Mouse (Mus musculus) fibroblast of lung, adult 2 months (primary cell): ENCODE results near the gene Adgrl3.
A peak's percentile ranks its signal among the peaks of the same experiment; 100 is the strongest.
"Not testable (repeated sequence)": the region's sequence is repeated elsewhere in the genome, so short reads cannot be mapped to it uniquely, and the experiment has no call there.

ENCODE experiments used
- DNase-seq: peaks from one replicate; pipeline ENCODE4 v3.0.0-alpha.2; 2011; ENCODE audit warnings: low read depth

Adgrl3 gene

DNA sequence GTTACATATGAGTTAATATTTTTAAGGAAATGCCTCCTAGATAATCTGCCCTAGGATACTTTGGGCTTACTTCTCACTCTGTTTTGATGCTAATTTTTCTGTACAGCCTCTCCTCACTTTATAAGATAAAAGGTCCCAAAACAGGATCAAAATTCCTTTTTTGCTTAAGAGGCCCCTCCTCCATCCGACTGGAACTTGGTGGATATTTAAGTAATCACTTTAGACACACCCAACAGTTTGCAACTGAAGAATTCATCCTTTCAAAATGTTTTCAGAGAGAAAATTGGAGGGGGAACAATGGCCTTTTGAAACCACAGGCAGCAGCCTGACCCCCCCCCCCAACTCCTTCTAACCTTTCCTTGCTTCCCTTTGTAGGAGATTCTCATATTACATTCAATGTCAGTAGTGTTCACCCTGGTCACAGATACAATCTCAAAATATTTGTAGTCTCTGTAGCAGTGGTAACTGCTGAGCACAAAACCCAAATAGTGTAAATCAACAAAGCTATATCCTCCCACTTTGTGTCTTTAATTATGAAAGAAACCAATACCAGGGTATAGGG lies 385.7 kb downstream of the Adgrl3 start:
- DNase-seq: no peak

DNA sequence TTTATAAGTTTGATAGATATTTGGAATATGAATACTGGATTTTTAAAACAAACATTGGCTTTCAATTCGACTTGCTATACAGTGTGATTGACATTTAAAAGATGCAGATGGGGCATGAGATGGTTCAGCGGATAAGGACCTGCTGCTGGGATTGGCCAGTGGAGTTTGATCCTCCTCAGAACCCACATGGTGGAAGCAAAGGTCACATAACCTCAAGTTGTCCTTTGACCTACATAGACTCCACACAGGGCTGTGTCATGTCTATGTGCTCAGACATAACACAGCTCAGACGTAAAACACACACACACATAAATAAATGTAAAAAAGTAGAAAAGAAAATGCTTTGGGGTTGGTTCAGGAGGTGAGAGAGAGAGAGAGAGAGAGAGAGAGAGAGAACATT lies 397.4 kb downstream of the Adgrl3 start:
- DNase-seq: no peak

DNA sequence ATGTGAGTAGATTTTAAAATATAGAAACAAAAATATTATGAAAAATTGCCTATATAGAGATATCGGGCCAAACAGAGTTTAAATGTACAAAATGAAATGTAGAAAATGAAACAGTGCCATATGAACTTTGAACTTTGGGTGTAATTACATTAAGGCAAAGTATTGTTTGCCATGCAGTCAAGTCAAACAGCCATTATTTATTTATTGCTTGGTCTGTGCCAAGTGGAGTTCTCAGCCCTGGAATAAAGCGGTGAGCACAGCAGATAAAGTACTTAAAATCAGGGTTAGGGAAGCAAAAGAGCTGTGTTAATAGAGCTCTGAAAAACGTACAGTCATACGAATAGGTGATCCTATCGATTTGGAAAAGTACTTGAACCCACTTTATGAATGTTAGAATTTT lies 407.5 kb downstream of the Adgrl3 start:
- no peak for DNase-seq

DNA sequence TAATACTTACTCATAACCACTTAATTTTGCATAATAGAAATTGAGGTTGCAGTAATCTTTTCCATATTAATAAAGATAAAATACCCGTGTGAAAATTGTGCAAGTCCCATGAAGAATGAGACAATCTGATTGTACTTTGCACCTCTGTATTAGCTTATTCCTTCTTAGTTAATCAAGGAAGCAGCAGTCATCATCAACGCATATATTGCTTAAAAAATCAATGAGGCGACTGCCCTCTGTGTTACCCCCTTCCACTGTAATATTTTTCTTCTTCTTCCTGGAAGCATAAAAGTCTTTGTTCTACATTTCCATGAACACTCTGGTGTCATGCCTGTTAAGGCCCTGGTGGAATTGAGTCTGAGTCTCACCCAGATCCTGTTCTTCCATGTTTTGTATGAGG lies 416.4 kb downstream of the Adgrl3 start:
- DNase-seq: no peak

DNA sequence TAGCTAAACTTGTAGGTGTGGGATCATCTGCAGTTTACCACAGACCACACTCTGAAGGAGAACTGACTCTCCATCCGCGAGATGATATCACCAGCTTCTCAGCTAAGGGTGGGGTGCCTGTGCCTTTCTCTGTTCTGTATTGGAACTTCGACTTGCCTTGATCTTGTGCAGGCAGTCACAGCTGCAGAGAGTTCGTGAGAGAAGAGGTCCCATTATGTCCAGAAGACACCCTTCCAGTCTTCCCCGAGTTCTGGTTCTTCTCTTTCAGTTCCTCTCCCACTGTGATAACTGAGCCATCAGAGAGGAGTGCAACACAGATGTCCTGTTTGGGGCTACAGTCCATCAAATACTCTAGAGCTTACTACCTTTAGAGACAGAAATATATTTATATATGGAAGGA lies 422.2 kb downstream of the Adgrl3 start:
- no peak for DNase-seq

DNA sequence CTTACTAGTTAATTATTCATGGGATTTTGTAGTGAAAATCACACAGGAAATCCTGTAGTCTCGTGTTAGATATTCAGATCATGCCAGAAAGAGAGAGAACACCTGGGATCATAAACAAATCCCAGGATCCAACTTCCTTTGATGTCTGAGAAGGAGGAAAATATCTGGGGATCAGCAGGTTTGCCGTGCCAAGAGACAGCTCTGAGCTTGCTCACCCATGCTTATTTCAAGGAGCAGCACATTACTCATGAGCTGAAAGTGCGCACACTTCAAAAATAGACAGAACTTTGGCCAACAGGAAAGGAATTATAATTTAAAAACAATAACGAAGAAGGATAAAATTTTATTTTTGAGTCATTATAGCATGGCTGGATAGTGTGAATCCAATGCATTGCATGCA lies 446.0 kb downstream of the Adgrl3 start:
- DNase-seq: no peak

DNA sequence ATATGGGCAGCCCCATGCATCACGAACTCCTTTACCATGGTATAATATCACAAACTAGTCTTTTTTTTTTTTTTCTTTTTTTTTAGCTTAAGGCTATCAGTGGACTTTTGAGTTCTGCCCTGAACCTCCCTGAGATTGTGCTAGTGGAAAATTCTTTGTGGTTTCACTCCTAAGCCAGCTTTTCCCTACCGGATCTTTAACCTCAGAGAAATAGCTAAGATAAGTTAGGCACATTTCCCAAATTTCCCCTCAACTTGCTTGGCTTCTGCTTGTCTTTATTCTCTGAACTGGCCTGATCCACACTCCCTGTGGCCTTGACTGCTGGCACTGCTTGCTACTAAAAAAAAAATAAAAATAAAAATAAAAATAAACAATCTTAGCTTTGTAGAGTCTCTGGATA lies 454.7 kb downstream of the Adgrl3 start:
- DNase-seq: peak; percentile 47

DNA sequence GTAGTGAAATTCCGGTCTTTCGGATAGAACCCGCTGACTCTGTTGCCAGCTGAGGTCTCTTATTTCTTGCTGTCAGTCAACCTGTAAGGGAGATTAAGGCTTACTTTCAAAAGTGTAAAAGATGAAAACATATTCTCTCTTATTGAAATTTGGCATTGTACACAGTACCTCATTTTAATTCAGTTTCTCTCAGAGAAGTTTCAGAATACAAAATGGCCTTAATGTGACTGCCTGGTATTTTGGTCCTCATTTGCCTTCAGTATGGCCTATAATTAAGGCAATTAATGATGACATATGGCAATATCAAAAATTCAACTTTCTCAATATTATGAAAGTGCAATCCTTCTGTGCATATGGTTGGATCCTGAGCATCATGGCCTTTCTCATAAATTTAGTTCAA lies 455.5 kb downstream of the Adgrl3 start:
- no peak for DNase-seq

DNA sequence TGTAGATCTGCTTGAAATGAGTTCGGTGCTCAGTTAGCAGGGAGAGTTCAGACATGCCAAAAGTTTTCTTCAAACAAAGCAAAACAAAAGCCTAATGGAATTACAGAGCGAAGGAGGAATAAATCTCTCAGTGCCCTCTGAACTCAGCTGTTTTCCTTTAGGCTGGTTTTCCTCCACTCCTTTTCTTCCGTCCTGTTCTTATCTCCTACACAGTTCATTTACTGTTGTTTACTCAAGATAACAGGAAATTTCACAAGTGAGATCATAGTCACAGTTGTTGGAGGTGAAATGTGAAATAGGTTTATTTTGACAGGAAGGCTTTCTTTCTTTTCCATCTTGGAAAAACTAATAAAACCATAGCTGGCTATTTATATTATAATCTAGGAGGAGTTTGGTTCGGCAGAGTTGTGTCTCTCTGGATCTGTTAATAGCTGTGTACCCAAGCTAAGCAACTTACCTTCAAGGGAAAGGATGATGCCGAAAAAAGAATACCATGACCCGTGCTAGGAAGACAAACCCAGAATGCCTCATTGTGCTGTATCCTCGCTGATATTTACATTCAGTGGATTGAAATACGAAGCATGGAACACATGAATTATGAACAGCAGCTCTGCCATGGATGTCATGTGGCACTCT lies 456.2 kb downstream of the Adgrl3 start:
- DNase-seq: no peak

DNA sequence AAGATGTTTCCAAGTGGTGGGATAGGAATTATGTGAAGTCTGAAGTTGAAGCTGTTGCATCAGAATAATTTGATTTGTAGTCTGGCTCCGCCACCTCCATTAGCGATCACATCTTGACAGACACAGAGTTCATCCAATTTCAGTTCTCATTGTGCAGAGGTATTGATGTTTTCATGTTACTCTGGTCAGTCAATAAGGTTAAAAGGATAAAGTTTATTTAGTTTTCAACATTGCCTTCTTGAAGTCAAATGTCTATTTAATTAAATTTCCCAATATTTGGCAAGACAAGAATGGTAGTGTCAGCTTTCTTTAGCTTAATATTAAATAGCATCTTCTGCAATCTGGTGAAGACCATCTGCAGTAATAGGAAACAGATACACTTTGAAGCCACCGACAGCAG lies 461.0 kb downstream of the Adgrl3 start:
- no peak for DNase-seq

DNA sequence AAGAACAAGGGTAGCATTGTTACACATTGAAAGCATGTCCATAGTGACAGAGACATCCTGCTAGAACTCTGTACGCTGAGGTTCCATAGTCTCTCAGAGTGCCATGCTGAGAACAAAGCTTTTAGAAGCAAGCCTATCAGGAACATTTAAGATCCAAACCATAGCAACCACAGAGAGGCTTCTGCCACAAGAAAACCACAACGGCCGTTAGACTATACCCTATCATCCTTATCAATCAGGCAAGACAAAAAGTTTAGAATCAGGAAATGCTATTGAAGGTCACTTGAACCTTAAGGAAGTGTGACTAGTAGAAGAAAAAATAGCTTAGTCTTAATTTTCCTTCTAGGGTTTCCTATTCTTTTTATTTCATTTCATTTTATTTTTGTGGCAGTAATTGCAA lies 464.0 kb downstream of the Adgrl3 start:
- no peak for DNase-seq

DNA sequence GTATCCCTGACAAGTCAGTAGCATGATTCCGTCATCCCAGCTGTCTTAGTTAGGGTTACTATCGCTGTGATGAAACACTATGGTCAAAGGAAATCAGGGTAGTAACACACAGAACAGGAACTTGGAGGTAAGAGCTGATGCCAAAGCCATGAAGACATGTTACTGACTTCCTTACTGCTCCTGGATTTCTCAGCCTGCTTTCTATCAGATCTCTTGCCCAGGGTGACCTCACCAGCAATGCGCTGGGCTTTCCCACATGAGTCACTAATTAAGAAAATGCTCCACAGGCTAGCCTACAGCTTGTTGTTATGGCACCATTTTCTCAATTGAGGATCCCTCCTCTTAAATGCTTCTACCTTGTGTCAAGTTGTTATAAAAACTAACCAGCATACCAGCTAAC lies 481.1 kb downstream of the Adgrl3 start:
- DNase-seq: no peak

DNA sequence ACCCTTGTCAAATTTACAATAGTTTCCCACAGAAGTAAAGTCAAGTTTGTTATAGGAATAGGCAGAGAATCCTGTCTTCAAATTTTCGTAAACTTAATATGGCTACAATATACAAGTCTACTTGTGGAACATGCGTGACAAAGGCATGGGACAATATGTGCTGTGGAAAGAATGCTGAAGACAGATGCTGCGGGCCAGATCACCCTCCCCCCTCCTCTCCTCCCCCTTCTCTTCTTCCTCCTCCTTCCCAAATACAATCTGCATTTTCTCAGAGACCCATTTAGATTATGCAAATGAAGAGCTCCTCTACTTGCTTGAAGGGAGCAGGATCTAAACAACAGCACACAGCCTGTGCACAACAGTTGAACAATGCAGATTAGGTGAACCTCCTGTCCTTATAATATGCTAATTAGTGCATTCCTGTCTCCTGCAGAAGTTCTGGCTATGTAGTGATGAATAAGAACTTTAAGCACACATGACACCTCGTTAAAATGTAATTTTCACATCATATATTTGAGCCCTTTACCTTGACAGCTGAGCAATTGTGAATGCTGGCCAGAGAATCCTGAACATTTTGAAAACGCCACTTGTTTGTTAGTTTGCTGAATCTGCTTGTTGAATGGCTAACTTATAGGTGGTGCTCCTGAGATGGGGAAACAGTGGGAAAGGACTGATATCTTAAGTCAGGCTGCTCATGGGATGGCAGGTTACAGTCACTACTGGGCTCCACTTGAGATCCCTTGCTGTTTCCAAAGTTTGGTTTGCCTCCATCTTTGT lies 499.0 kb downstream of the Adgrl3 start:
- DNase-seq: no peak

DNA sequence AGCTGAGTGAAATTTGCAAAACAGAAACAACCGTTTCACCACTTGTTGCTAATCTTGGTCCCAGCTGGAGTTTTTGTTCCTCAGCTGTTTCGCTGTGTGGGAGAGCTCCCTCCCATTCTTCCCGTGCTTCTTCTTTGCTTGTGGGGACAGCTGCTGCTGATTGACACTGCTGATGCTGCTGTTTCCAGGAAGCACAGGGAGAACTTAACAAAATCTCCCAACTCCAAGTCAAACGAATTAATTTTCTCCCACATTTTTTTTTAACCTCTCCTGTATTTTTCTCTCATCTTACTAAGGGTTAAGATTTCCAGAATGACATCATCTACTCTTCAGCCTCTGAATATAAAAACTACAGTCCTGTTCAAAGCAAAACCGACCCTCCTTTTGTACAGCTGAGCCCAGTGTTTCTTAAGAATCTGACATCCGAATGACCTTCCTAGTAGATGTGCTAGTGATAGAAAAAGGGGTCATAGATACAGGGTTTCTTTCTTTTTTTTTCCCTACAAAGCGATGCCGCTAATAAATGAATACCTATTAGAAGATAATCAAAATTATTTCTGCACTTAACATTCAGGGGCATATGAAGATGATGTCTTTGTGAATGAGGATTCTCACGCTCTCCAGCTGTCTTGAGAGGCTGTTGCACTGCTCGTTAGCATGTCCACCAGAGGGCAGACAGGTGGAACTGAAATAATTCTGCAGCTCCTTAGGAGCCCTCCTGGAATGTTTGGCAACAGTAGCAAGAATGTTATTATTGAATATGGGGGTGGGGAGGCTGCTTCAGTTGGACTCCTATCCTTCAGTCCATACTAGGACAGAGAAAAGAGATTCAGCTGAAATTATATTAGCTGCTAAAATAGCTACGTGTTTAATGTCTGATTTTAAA lies 499.8 kb downstream of the Adgrl3 start:
- DNase-seq: no peak

DNA sequence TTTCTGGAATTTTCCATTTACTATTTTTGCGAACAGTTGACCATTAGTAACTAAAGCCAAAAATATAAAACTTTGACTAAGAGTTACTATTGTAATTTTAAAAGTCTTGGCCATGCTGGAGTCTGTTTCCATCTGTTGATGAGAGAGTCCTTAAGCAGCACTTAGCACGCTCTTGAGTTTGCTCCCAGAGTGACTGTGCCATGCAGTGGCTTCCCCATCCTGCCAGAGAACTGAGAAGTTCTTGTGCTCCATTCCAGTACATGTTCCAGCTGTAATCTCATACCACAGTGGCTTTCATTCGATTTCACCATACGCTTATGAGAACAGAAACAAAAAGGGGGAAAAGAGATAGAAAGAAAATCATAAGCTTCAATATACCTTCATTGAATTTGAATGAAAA lies 502.8 kb downstream of the Adgrl3 start:
- DNase-seq: no peak

DNA sequence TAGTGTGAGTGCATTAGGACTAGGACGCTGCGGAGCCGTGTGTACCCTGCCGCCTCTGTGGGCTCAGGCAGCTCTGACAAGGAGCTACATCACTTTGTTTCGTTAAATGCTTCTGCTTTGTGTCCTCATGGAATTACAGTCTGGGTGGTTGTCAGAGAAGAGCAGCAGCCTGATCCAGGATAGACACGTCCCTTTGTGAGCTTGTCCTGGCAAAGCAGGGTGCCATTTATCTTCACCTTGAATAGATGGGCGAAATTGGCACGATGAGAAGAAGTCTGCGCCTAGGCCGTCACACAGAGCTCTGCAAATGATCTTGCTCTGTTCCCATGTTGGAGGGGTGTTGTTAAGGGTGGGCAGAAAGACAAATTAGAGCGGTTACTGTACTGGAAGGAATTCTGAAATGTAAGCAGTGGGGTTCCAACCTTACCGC lies 504.6 kb downstream of the Adgrl3 start:
- no peak for DNase-seq

DNA sequence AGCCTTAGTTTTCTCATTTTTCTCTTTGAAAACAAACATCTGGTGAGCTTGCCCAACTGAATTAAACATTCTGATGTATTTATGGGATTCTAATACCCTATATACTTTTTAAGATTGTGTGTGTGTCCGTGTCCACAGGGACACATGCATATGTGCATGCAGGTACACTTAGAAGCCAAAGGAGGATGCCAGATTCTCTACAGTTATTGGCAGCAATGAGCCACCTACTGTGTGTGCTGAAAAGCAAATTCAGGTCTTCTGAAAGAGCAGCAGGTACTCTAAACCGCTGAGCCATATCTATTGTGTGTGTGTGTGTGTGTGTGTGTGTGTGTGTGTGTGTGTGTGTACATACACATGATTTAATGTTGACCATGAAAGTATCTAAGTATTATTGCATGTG lies 505.4 kb downstream of the Adgrl3 start:
- no peak for DNase-seq

DNA sequence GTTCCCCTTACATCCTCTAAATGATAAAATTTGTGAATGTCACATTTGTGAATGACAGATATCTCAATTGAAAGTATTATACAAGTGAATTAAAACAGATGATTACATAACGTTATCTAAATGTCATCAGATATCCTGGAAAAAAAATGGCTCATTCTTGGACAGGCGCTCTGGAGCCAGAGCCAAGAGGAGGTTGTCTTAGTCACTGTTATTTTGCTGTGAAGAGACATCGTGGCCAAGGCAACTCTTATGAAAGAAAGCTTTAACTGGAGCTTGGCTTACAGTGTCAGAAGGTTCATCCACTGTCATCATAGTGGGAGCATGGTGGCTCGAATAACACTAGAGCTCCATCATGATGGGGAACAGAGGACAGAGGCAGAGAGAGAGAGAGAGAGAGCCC lies 511.7 kb downstream of the Adgrl3 start:
- DNase-seq: no peak

DNA sequence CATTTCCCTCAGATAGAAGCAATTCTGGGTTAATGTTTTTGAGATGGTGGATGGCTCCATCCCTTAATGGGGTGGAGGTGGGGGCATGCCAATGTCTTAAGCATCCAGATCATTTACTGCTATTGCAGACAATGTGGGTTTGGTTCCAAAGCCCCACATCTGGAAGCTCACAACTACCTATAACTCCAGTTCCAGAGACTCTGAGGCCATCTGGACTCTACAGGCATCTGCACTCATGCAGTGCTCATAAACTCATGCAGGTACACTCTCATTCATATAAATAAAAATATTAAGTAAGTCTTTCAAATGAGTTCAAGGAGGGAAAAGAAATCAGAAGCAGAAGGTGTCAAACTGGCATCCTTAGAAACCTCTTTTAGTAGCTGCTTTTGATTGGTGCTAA lies 530.3 kb downstream of the Adgrl3 start:
- no peak for DNase-seq

DNA sequence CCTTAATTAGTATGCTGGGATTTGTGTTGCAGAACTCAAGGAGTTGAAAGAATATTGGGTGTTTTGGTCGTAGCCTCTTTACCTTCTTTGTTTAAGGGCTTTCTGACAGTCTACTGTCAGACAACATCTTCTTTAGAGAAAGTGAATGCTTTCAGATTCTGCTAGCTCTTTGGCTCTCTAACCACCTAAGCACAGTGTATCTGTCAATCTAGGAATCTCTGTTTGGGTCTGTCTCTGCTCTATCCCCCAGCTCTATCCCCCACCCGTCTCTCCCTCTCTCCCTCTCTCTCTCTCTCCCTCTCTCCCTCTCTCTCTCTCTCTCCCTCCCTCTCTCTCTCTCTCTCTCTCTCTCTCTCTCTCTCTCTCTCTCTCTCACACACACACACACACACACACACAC lies 535.2 kb downstream of the Adgrl3 start:
- not testable (repeated sequence) for DNase-seq

DNA sequence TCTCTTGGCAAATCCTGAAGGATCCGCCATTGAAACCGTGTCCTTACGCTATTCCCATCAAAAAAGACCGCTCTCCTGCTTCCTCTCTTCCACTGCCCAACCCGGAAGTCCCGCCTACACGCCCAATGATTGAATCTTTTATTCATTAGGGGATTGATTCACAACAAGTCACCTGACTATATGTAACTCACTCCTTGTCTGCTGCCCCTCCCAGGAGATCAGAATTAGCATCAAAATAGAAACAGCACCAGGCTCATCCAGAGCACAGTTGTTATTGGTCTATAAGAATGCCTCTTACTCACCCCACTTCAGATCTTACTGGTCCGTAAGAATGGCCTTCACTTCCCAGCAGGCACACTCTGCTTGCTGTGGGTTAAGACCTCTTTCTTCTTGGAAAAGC lies 536.1 kb downstream of the Adgrl3 start:
- DNase-seq: no peak

DNA sequence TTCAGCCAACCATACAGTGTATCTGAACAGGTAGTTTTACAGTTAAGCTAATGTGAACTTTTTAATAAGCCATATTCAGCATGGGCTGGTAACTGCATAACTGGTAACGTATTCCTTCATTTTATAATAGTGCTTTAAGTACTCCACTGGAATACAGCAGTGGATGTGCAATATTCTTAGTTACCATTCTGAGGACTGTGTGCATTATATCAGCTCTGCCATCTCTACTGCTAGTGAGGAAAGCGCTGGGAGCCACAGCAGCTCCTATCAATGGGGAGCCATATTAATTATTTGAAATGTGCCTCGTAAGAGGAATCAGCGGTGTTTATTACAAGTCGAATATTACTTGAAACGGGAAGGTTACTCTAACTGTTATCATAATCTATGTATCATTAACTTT lies 539.0 kb downstream of the Adgrl3 start:
- DNase-seq: no peak

DNA sequence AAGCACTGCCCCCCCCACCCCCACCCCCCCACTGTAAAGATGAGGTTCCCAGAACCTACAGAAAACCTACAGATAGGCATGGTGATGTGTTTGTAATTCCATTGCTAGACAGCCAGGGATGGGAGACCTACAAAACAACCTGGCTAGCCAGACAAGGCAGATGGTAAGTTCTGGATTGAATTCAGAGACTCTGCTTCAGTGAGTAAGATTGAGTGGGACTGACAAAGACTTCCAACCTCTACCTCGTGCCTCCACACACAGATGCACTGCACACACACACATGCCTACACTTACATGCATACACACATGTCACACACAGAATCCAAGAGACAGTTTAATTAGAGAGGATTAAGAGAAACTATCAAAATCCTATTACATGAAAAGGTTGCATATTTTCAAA lies 544.4 kb downstream of the Adgrl3 start:
- no peak for DNase-seq
